Mouse (Mus musculus): ENCODE measurements around the gene 1810049J17Rik.
A peak's percentile ranks its signal among the peaks of the same experiment; 100 is the strongest.

The 1810049J17Rik gene

DNA sequence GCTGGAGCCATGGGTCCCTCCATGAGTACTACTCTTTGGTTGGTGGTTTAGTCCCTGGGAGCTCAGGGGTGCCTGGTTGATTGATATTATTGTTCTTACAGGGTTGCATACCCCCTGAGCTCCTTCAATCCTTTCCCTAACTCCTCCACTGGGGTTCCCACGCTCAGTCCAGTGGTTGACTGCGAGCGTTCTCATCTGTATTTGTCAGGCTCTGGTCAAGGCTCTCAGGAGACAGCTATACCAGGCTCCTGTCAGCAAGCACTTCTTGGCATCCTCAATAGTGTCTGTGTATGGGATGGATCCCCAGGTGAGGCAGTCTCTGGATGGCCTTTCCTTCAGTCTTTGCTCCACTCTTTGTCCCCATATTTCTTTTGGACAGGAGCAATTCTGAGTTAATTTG, 25.2 kb upstream of the 1810049J17Rik start:
- ATAC-seq (ENCODE audit: low TSS enrichment) = no peak

DNA sequence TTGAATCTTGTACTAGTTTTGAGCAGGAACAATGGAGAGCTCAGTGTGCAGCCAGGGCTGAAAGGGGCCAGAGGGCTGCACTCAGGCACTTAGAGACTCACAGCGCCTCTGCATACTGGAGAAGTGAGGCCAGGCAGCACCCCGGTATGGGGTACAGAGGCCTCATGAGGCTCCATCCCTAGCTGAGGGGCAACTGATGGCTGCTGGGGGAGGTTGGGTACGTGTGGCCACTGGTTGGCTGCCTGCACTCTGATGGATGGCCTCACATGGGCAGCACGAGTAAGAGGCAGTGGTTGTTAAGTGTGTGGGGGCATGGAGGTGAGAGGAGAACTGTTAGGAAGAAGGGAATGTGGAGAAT, 19.7 kb upstream of the 1810049J17Rik start:
- ATAC-seq (ENCODE audit: low TSS enrichment) = no peak

DNA sequence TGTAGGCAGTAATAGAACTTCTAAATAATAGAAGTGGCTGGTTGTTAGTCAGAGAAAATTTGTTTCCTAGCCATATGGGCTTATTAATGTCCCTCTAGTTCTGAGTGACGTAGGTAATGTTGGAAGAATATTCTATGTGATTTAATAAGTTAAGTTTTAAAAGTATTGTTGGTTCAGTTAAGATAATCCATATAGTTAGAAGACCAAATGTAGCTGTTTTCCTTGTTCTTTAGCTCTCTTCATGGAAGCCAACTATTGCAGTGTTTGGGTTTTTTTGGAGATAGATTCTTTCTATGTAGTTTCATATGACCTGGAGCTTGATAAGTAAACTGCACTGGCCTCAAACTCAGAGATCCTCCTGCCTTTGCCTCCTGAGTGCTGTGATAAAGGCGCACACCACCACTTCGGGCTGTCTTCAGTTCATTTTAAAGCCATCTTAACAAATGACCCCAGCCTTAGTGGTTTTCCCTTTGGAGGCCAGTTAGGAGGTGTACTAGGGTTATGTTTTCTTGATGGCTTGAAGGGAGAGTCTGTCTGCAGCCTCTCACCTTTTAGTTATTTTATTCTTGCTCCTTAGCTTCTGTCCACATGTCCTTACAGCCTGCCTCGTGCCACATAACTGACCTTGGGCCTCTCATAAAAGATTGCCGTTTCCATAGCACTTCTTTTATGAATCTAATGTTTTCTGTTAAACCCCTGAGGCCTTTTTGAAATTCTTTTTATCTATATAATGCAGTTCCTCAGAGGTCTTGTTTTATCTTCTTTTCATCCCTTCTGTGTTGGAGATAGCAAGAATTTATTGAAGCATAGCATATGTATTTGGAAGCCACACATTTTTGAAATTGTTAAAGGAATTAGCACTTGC, 19.1 kb upstream of the 1810049J17Rik start:
- no peak for ATAC-seq (ENCODE audit: low TSS enrichment)

DNA sequence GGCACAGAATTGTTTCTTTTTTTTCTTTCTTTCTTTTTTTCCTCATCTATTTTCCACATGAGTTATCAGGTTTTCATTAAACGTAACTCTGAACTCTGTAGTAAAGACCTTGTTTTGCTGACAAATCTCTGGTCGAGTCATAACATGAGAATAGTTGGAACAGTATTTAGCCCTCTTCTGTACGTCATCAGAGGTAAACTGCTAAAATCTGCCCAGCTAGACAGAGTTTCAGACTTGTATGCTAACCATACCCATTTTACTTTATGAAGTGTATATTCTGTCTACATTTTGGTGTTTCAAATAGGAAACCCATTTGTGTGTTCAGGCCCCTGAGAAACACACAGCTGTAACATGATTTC, 16.1 kb upstream of the 1810049J17Rik start:
- ATAC-seq (ENCODE audit: low TSS enrichment) = no peak

DNA sequence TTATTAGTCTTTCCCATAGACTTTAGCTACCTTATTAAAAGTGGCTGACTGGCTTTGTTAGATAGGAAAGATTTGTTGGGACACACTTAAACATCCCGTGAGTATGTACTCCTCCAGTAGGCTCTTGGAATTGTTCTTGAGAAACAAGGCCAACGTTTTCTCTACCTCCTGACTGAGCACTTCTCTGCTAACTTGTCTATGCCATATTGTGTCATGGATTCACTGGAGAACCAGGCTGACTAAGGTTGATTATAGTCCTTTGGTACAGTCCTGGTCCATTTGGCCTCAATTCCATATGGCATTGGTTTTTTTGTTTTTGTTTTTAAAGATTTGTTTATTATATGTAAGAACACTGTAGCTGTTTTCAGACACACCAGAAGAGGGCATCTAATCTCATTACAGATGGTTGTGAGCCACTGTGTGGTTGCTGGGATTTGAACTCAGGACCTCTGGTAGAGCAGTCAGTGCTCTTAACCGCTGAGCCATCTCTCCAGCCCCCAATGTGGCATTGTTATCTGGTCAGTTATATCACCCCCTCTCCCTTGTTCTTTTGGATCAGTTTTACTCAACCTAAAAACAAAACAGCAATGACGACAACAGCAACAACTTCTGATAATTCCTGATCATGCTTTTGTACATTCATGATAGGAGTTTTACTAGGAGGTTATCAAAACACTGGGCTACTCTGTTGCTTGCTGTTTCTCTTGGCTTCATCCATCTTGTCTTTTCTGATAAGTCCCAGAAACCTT, 15.5 kb upstream of the 1810049J17Rik start:
- no peak for ATAC-seq (ENCODE audit: low TSS enrichment)

DNA sequence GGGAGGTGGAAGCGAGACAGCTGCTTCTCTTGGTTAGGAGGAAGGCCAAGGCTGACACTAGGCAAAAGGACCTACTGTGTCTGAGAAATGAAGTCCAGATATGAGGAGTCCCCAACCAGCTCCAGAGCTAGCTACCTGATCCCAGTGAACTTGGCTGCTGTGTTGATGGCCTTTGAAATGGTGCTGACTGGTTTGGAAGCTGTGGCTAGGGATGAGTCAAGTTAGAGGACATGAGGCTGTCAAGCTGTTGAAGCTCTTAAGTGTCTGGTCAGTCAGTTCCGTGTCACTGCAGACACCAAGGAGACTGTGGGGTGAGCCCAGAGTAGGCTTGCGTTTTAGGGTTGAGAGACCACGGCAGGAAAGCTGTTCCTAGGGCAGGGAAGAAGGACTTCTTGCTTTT, 12.7 kb upstream of the 1810049J17Rik start:
- ATAC-seq (ENCODE audit: low TSS enrichment) = no peak

DNA sequence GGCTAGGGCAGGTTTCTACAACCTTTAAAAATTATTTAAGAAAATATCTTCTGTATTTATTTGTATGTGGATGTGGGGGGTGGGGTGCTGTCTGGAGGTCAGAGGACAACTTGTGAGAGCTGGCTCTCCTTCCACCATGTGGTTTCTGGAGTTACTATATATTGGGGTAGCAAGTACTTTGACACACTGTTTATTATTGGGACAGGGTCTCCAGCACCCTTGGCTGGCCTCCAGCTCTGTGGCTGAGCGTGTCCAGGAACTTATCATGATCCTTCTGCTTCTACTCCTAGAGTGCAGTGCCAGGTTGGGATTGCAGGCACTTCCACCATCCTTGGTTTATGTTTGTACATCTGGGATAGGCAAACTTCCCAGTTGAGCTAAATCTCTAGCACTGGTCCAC, 9.6 kb upstream of the 1810049J17Rik start:
- no peak for ATAC-seq (ENCODE audit: low TSS enrichment)

DNA sequence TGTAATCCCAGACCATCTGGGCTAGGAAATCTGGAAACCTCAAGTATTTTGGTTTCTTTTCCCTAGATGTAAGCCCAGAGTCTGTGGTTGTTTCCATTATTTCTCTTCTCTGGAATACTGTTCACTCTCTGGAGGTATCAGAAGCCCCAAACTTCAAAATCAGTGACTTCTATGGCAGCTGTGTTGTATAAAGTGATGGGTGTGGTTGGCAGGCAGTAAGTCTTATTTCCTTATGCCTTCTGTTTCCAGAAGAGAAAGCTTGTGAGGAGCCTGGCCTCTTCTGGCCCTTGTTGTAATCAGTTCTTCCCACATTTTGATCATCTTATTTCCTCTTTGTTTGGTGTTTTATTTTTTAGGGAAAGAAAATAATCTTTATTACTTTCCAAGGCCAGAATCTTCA, 9.2 kb upstream of the 1810049J17Rik start:
- ATAC-seq (ENCODE audit: low TSS enrichment) = no peak

DNA sequence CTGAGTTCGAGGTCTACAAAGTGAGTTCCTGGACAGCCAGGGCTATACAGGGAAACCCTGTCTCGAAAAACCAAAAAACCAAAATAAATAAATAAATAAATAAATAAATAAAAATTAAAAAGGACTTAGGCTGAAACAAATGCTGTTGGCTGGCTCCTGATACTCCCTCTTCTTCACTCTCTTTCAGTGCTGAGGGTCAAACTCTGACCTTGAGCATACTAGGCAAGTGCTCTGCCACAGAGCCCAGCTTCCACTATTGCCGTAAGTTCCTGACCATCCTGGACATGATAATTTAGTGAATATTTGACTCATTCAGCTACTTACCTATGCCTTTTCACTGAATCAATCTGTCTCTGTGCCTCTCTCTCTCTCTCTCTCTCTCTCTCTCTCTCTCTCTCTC, 8.7 kb upstream of the 1810049J17Rik start:
- ATAC-seq (ENCODE audit: low TSS enrichment) = no peak

DNA sequence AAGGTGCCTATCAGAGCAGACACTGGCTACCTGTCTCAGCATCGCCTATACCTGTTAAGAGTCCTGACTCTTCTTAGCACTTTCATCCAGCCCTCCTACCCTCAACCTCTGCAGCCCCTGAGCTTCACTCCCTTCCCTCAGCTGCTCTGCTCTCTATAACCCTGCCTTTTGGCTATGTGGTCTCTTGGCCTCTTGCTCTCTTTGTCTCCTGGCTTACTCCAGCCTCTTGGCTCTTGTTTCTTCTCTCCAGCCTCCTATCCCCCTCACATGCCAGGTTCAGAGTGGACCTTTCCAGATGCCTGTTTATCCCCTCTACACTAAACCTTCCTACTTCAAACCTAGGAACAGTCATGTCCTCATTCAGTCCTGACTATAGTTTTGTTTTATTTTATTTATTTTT, 2.6 kb upstream of the 1810049J17Rik start:
- no peak for ATAC-seq (ENCODE audit: low TSS enrichment)

DNA sequence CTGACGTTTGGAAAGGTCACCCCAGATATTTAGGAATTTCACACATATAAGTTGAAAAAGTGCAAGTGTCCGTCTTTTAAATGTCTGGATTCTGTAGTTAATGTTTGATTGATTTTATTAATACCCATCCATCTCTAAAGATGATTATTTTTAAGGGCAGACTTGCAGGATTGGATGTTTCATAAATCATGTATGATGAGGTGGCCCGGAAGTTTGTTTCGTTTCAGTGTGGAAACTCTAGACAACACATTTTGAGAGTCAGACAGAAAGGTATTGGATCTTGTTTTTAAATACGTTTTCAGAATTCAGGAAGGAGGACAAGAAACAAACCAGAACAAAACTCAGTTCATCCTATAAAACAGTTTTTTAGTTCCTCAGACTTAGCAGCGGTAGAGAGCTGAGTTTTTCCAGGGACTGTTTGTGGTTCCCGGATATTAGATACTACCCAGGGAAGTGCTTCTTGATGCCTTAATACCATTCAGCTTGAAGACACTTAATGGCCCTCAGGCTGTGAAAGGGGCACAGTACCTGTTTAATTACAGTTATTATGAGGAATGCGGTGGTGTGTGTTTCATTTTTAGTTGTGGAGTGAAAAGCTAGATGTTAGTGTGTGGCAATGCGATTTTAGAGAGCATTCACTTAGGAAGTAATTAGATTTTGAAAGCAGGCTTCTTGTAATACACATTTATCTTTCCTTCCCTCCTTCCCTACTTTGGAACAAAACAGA, 1.1 kb upstream of the 1810049J17Rik start:
- no peak for ATAC-seq (ENCODE audit: low TSS enrichment)

DNA sequence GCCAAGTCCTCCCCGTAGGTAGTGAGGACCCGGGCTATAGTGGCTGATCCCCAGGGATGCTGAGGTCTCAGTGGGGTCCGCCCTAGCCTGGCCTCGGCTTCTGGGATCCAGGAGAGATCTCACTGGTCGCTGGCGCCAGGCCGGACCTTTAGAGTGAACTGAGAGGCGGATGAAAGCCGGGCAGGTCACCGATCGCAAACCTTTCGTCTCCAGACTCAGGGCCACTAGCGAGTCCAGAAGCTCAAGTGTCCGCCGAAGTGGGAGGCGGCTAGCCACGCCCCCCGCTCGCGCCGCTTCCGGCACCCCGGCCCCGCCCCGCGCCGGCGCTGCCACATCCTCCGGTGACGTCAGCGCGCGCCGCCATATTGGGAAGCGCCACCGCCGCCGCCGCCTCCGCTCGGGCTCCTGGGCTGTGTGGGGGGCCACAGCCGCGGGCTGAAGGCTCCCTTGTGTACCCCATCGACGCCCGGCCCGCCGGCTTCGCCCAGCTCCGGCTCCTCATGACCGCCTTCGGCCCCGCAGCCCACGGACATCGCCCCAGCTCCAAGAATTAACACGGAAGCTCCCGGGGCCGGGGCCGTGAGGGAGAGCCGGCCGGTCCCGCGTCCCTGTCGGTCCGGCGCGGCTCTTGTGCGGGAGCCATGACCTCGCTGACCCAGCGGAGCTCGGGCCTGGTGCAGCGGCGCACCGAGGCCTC, 460 bp downstream of the 1810049J17Rik start, which contains the start of gene Golph3:
Gene Golph3 (plus strand): TSS at position 360 of the 697 bp plus-strand sequence.
- peak; percentile 88 for ATAC-seq (ENCODE audit: low TSS enrichment)

DNA sequence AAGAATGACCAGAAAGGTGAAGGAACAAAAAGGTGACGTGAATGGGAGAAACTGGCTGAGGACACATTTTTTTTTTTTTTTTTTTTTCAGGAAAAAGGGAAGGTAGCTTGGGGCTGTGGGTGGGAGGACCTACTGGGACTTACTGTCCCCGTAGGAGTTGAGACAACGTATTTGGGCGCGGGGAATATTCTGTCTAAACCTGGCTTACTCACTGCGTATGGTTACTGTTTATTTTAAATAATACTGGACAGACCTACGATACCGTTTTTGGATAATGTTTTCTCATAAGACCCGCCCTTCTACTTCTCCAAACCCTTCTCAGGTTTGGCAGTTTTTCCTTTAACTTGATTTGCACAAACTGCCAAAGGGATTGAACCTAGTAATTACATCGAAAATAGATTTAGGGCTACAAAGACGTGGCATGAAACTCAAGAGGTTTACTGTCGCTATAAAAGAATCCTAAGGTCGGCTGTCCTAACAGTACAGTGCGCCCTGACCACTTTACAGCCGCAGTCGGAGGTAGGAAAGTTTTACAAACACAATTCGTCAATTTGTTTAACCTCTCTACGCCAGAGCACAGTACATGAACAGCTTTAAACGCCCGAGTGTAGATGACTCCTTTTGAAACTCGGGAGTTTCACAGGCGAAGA, 1.1 kb downstream of the 1810049J17Rik start:
- ATAC-seq (ENCODE audit: low TSS enrichment) = peak; percentile 15; the same call in 1 of the 2 replicates

DNA sequence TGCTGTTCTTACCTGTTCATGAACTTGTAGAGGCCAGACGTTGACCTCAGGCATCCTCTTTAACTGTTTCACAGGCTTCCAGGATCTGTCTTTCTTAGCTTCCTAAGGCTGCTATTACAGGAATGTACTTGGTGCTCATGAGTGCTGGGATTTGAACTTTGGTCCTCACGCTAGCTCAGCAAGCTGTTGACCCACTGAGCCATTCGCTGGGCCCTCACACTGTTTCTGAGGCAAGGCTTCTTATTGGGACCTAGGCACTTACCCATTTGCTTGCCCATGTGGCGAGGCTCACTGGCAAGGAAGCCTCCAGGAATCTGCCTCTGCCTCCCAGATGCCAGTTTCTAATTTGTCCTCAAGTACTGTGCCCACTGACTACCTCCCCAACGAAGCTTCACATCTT, 1.8 kb downstream of the 1810049J17Rik start:
- no peak for ATAC-seq (ENCODE audit: low TSS enrichment)

DNA sequence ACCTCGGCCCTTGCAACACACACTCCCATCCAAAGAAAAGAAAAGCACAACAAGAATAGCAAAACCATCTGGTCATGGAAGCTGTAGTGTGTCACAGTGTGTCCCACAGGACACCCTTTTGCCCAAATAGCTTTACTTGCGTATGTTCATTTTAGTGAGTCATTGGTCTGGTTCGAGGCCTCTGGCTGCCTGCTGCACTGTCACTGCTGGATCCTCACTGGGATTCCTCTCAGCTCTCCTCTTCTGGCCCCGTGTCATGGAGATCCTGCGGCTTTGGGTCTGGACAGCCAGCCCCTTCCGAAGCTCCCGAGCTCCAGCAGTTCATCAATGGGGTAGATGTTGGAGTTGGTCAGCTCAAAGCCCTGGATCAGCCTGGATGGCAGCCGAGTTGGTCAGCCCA, 3.2 kb downstream of the 1810049J17Rik start:
- no peak for ATAC-seq (ENCODE audit: low TSS enrichment)

DNA sequence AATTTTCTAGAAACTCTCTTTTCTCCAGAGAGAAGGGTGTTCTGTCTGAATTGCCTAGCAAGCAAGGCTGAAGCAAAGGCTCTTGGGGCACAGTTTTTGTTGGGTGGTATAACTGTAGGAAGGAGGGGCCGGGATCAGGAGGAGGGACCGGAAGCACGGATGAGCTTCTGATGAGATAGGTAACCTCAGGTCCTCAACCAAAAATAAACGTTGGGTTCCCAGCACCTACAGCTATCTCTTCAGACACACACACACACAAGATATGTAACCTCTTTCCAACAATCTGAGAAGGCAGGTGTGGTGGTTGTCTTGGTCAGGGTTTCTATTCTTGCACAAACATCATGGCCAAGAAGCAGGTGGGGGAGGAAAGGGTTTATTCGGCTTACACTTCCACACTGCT, 4.4 kb downstream of the 1810049J17Rik start:
- no peak for ATAC-seq (ENCODE audit: low TSS enrichment)

DNA sequence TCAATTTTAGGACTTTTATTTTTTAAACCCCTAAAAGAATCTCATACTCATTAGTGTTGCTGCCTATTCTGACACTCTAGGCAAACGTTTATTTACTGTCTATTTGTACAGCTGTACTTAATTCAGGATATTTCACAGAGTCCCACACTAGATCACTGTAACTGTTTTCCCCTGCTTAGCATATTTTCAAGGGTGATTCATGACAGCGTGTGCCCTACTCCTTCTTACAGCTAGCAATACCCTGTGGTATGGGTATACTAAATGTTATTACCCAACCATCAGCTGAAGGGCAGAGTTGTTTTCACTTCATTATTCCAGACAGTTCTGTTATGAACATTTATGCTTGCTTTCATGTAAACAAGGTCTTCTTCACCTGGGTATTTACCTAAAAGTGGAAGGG, 5.7 kb downstream of the 1810049J17Rik start:
- ATAC-seq (ENCODE audit: low TSS enrichment) = no peak

DNA sequence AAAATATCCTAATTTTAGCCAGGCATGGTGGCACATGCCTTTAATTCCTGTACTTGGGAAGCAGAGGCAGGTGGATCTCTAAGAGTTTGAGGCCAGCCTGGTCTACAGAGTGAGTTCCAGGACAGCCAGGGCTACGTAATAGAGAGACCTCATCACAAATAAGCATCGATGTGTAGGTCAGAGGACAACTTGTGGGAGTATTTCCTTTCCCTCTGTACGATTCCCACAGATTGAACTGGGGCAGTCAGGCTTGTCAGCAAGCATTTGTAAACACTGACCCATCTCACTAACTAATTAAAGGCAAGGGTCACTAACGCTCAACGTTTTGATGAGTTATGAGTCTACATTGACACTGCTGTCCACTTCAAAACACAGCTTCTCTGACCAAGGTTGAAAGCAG, 7.1 kb downstream of the 1810049J17Rik start:
- ATAC-seq (ENCODE audit: low TSS enrichment) = no peak

DNA sequence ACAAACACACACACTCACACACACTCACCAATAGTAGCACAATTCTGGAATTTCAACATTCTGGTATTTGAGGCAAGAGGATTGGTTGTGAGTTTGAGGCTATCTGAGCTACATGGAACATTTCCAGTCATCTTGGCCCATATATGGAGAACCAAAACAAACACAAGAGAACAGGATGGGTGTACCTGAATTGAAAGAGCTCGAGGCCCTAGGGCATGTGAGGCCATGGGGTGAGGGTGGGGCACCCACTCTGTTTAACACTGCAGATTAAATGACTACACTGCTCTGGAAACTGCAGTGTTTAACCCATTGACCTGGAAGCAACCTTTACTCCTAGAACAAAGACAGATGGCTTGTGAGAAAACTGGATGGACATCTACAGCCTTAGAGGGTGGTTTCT, 8.4 kb downstream of the 1810049J17Rik start:
- no peak for ATAC-seq (ENCODE audit: low TSS enrichment)

DNA sequence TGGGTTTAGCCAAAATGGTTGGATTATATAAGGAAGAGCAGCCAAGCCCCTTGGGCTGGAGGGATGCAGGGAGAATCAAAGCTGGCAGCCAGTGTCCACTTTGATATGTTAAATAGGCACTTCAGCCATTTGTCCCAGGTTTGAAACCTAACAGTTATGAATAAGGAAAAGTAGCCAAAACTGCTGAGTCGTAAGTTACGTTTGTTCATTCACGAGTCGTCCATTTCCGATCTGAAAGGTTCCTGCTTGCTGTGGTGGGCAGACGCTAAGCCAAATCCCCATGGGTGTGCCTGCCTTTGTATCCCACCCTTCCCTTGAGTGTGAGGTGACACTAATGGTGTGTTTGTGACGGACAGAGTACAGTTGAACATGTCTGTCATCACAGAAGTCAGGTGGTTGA, 10.2 kb downstream of the 1810049J17Rik start:
- ATAC-seq (ENCODE audit: low TSS enrichment) = no peak

DNA sequence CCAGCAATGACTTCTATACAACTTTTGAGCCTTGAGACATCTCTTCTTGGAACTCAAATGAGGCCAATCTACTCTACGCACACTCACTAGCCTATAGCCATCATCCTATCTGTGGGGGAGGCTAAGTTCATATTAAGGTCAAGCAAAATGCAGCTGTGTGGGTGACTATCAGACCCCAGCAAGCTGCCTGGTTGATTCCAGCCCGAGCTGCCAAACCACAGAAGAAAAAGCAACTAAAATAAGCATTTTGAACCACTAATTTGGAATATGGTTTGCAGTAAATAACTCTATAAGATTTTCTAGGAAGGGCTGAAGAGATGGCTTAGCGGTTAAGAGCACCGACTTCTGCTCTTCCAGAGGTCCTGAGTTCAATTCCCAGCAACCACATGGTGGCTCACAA, 11.0 kb downstream of the 1810049J17Rik start:
- no peak for ATAC-seq (ENCODE audit: low TSS enrichment)
